Mouse (Mus musculus): ENCODE results near the gene Adgrb2. TPM values are rescaled to one million over a fixed set of nuclear protein-coding genes. Genes with fewer than 3 reads are reported as not detected.
A peak's percentile ranks its signal among the peaks of the same experiment; 100 is the strongest.

Adgrb2 gene
- total RNA-seq, 1 experiment from 2014 or later = not detected

DNA sequence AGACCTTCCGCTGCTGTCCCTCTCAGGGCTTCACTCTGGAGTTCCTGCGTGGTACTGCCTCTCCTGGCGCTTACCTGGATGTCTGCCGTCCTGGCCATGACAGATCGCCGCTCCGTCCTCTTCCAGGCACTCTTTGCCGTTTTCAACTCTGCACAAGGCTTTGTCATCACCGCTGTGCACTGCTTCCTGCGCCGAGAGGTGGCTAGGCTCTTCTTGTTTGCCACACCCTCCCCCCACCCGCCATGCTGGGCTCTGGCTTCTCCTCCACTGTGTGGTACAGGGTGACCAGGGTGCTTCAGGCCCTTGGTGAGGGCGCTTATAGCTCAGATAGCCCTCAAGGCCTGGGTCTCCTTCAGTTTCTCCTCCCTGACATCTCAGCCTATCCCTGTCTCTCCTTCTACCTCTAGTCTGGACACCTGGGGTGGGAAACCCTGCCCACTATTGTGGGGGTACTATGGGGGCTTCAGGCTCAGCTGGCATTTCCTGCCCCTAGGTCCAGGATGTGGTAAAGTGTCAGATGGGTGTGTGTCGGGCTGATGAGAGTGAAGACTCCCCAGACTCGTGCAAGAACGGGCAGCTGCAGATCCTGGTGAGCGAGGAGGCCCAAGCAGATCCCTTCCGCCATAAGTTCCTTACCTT is 32.5 kb downstream of the Adgrb2 start:
- ATAC-seq (replicated peaks; ENCODE audit: insufficient number of reproducible peaks, low FRiP score, low TSS enrichment, poor library complexity, severe bottlenecking) = no peak

GRCm38 (mm10) chr4:130022952-130023351 is 38.3 kb downstream of the Adgrb2 start:
- no peak for ATAC-seq (replicated peaks; ENCODE audit: insufficient number of reproducible peaks, low FRiP score, low TSS enrichment, poor library complexity, severe bottlenecking)

DNA sequence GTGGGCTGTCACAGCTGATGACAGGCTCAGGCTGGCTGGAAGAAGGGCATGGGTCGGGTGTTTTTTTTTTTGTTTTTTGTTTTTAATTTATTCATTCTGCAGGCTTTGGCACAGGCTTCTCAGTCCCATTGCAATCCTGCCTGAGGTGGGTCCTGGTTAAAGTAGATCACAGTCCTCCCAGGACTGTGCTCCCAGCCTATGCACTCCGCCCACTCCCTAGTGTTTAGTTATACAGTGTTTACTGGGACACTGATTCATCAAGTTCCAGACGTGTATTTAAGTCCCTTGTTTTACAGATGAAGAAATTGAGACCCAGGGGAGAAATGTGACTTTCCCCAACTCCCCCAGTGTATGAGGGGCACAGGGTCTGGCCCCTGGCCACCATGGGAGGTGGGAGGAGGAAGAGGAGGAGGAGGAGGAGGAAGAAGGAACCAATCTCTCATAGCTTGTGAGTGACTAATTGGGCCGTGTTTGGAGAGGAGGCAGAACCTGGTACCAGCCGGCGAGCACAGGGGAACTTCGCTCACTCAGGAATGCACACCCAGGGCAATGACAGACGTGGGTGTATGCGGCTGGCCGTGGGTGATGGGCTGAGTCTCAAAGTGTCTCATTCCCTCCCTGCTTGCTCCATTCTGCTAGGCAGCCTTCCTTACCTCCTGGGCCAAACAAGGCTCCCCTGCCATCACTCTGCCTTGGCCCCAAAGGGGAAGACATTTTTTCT is 39.0 kb downstream of the Adgrb2 start:
- ATAC-seq (replicated peaks; ENCODE audit: insufficient number of reproducible peaks, low FRiP score, low TSS enrichment, poor library complexity, severe bottlenecking) = no peak

GRCm38 (mm10) chr4:130025544-130025943 is 40.9 kb downstream of the Adgrb2 start:
- ATAC-seq (replicated peaks; ENCODE audit: insufficient number of reproducible peaks, low FRiP score, low TSS enrichment, poor library complexity, severe bottlenecking) = no peak

DNA sequence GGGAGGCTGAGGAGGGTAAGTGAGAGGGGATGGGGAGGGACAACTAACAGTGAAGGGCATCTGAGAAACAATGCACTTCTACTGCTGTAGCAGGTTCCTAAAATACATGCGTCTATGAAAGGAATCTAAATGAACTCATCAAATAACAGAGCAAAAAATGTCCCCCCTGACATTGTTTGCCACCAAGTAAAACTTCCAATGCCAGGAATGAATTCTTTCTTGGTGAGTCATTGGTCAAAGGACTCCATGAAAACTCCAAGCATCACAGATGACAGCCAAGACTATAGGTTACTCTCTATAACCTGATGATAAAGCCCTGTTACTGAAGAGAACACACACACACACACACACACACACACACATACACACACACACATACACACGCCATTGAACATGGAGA is 46.5 kb downstream of the Adgrb2 start:
- ATAC-seq (replicated peaks; ENCODE audit: insufficient number of reproducible peaks, low FRiP score, low TSS enrichment, poor library complexity, severe bottlenecking) = no peak

- no peak for ATAC-seq (replicated peaks; ENCODE audit: insufficient number of reproducible peaks, low FRiP score, low TSS enrichment, poor library complexity, severe bottlenecking)
Observed at GRCm38 (mm10) chr4:130033496-130033895, 48.8 kb downstream of the Adgrb2 start.

- 0 out of 2 replicates have a peak, but pooled peaks have one; percentile 43 for ATAC-seq (replicated peaks; ENCODE audit: insufficient number of reproducible peaks, low FRiP score, low TSS enrichment, poor library complexity, severe bottlenecking)
Observed at GRCm38 (mm10) chr4:130036112-130036511, 51.4 kb downstream of the Adgrb2 start.

- ATAC-seq (replicated peaks; ENCODE audit: insufficient number of reproducible peaks, low FRiP score, low TSS enrichment, poor library complexity, severe bottlenecking) = no peak
Observed at GRCm38 (mm10) chr4:130036573-130037401, 52.1 kb downstream of the Adgrb2 start.

DNA sequence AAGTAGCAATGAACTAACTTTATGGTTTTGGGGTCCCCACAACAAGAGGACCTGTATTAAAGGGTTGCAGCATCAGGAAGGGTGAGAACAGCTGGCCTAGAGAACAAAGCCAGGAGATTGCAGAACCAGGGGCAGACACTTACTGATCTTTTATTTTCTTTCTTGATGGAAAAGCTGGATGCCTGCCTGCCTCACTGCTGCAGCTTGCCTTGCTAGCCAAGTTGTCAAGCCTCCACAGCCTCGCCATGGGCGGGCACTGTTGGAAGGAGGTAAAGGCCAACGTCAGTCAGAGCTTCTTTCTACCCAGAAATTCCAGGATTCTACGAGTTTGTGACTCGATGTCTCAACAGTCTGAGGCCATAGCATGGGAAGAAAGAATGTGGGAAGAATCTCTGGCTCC is 54.7 kb downstream of the Adgrb2 start:
- no peak for ATAC-seq (replicated peaks; ENCODE audit: insufficient number of reproducible peaks, low FRiP score, low TSS enrichment, poor library complexity, severe bottlenecking)

DNA sequence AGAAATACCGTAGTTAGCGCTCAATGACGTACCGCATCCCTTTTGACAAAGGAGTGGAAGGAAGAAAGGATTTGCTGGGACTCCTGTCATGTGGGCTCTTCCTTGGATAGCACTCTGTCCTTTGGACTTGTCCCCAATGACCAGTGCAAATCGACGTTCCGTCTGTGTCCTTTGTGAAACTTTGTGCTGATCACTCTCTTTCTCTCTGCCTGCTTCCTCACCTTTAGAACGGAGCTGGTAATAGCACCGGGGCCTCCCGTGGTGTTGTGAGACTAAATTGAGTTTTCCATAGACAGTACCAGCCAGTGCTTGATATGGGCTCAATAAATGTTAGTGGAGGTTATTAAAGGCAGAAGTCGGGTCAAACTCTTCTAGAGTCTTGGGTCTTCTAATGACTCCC is 56.4 kb downstream of the Adgrb2 start:
- no peak for ATAC-seq (replicated peaks; ENCODE audit: insufficient number of reproducible peaks, low FRiP score, low TSS enrichment, poor library complexity, severe bottlenecking)

DNA sequence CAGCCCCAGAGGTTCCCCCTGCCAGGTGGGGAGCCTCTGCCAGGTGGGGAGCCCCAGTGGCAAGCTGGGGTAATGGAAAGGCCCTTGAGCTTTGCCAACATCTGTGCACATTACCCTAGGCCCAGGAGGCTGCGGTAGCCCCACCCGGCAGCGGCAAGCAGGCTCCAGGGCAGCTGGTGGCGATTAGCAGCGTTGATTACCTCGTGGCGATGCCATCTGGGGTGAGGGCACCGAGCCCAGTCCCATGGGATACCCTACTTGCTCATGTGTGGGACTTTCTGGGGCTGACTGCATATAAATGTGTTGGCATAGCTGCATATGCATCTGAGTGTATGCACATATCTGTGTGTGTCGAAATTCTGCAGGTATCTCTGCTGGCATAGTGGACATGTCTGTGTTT is 59.5 kb downstream of the Adgrb2 start:
- no peak for ATAC-seq (replicated peaks; ENCODE audit: insufficient number of reproducible peaks, low FRiP score, low TSS enrichment, poor library complexity, severe bottlenecking)

DNA sequence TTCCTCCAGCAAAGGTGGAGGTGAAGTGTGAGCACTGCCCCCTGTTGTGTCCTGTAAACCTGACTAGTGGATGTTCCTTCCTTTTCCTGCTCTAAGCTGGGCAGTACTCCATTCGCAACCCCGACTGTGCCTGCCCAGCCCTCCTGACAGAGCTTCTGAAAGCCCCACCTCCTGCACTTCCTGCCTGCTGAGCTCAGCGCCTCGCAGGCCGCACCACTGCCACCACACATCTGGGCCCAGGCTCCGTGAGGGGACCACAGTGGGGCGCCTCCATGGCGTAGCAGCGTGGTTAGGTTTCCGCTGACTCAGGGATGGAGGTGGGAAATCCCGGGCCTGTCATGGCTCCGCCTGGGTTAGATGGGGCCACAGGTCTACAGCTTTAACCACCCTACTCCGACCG is 60.9 kb downstream of the Adgrb2 start:
- ATAC-seq (replicated peaks; ENCODE audit: insufficient number of reproducible peaks, low FRiP score, low TSS enrichment, poor library complexity, severe bottlenecking) = peak; percentile 60; the same call in 1 of the 2 replicates

- ATAC-seq (replicated peaks; ENCODE audit: insufficient number of reproducible peaks, low FRiP score, low TSS enrichment, poor library complexity, severe bottlenecking) = no peak
Observed at GRCm38 (mm10) chr4:130047331-130048202, 62.9 kb downstream of the Adgrb2 start, which contains the start of gene Col16a1. TSS of gene Col16a1 (plus strand) at chr4:130047840.

DNA sequence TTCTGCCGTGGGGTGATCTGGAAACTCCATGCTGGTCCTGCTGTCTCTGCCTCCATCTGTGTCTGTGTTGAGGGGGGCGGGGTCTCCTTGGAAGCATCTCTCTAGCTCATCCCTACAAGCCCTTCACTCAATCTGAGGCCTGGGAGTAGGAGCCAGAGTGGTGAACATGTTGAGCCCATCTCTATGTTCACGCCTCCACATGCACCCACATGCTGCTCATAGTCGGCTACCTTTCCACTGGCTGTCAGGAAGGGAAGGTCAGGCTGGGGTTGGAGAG is 63.5 kb downstream of the Adgrb2 start:
- no peak for ATAC-seq (replicated peaks; ENCODE audit: insufficient number of reproducible peaks, low FRiP score, low TSS enrichment, poor library complexity, severe bottlenecking)

DNA sequence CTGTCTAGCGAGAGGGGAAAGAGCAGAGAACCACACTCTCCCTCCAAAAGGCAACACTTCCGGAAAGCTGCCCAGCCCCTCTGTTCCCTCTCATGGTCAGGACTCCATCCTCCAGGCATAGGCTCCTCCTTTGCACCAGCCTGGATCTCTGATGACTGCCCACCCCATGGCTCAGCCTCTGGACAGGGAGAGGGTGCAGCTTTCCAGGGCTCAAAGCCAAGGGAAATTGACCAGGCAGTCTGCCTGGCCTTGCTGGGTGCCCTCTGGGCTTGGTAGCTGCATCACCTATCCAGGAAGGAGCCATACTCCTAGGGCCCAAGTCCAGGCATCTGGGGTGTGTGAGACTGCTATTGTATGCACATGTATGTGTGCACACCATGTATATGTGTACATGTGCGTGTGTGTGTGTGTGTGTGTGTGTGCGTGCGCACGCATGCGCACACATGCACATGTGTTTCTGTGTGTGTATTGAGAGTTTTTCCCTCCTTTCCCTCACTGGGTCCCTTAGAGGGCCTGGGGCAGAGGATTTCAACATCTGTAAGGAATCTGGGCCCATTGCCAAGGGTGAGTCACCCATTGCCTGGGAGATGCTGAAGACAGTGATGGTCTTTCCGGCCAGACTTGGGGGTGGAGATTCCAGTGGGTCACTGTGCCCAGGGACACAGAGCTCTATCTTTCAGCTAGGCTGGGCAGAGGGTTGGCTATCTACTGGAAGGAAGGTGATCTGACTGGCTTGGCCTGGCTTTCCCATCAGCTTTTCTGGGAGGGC is 65.6 kb downstream of the Adgrb2 start:
- ATAC-seq (replicated peaks; ENCODE audit: insufficient number of reproducible peaks, low FRiP score, low TSS enrichment, poor library complexity, severe bottlenecking) = no peak

GRCm38 (mm10) chr4:130052283-130052682 is 67.6 kb downstream of the Adgrb2 start:
- no peak for ATAC-seq (replicated peaks; ENCODE audit: insufficient number of reproducible peaks, low FRiP score, low TSS enrichment, poor library complexity, severe bottlenecking)

- no peak for ATAC-seq (replicated peaks; ENCODE audit: insufficient number of reproducible peaks, low FRiP score, low TSS enrichment, poor library complexity, severe bottlenecking)
Observed at GRCm38 (mm10) chr4:130053111-130053510, 68.4 kb downstream of the Adgrb2 start.

DNA sequence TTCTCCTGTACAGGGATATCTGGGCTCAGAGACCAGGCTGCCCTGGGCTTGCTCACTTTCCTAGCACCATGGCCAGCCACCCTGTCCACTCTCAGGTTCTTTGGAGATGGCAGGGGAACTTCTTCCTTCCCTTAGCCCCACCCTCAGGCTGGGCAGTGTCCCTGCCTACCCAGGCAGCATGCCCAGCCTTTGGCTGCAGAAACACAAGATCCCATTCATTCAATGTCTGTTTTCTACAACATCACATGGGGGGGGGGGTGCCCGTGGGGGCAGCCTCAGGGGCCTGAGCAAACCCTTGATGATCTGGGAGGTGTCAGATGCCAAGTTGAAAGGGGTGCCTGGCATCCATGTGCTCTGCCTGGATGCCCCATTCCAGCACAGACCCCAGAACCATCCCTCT is 70.1 kb downstream of the Adgrb2 start:
- ATAC-seq (replicated peaks; ENCODE audit: insufficient number of reproducible peaks, low FRiP score, low TSS enrichment, poor library complexity, severe bottlenecking) = no peak

Measured in monocyte, adult 5-6 weeks (primary cell).